Mouse (Mus musculus): ENCODE measurements at regions not wholly inside any gene's neighbourhood (a gene's known extent, or its start where the extent isn't known, plus 50 kb on each side); places are given as distances from the start of the nearest gene placed in this dataset.
"Not testable (repeated sequence)": the region's sequence is repeated elsewhere in the genome, so short reads cannot be mapped to it uniquely, and the experiment has no call there.

GRCm38 (mm10) chr4:92977761-92978160 is 357.6 kb downstream of the Tusc1 start:
- Histone ChIP-seq H3K4me3 (ENCODE audit: low read depth, low read length) (no peak overlapping the region), H3K9ac (replicated peaks; ENCODE audit: low read length, poor library complexity, severe bottlenecking) (no peak overlapping the region), H3K36me3 (ENCODE audit: insufficient read depth, low read length) (no peaks in the 10 kb centered on the region), H3K27ac (ENCODE audit: low read depth, low read length) (no peak overlapping the region), H3K27me3 (ENCODE audit: insufficient read depth, low read length) (no peaks in the 10 kb centered on the region), H3K4me2 (ENCODE audit: low read depth, low read length, poor library complexity, severe bottlenecking) (no peak overlapping the region), H3K4me1 (ENCODE audit: insufficient read depth, low read length) (no peaks in the 10 kb centered on the region), H3K9me3 (ENCODE audit: low read length) (no peaks in the 10 kb centered on the region)
- ATAC-seq (ENCODE audit: low FRiP score): no peak
- peak; percentile 72 for DNase-seq (ENCODE audit: low spot score)
- peak; percentile 24; the same call in 1 of the 2 replicates for TF ChIP-seq CTCF (IDR thresholded peaks at IDR 0.05)
- WGBS: 58% methylated on average over 5 of the region's 5 CpGs

- H3K4me3 ChIP-seq (ENCODE audit: low read depth, low read length): no peak overlapping the region
- 81% methylated on average over 3 of the region's 3 CpGs for WGBS
Observed at GRCm38 (mm10) chr4:92942068-92942707, 393.1 kb downstream of the Tusc1 start.

DNA sequence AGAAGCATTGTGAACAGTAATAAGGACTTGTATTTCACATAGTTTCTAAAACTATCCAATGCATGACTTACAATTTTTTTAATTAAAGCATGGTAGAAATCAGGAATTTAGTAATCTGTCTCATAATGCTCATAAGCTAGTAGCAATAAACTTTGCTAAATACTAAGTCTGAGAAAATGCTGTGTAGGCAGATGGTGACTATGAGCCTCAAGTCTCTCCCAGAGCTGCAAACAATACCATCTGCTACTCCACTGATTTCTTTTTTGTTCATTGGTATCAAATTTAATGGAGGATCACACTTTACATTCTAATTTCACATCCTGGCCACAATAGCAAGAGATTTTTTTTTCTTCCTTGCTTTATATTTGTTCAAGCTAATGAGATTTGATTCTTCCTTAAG is 404.0 kb downstream of the Tusc1 start:
- no peak for TF ChIP-seq CTCF (IDR thresholded peaks at IDR 0.05)
- H3K27me3 ChIP-seq (ENCODE audit: insufficient read depth, low read length): no peaks in the 10 kb centered on the region
- H3K36me3 ChIP-seq (ENCODE audit: insufficient read depth, low read length): no peaks in the 10 kb centered on the region
- H3K4me1 ChIP-seq (ENCODE audit: insufficient read depth, low read length): no peaks in the 10 kb centered on the region
- H3K9ac ChIP-seq (replicated peaks; ENCODE audit: low read length, poor library complexity, severe bottlenecking): no peak overlapping the region
- H3K27ac ChIP-seq (ENCODE audit: low read depth, low read length): no peak overlapping the region
- H3K4me3 ChIP-seq (ENCODE audit: low read depth, low read length): no peak overlapping the region
- ATAC-seq (ENCODE audit: low FRiP score) (no peak), DNase-seq (ENCODE audit: low spot score) (no peak)
- no peak overlapping the region for H3K4me2 ChIP-seq (ENCODE audit: low read depth, low read length, poor library complexity, severe bottlenecking)
- H3K9me3 ChIP-seq (ENCODE audit: low read length): no peaks in the 10 kb centered on the region

More at GRCm38 (mm10) chr4:92942068-92942707, 393.1 kb downstream of the Tusc1 start:
- H3K4me1 ChIP-seq (ENCODE audit: insufficient read depth, low read length): no peaks in the 10 kb centered on the region
- H3K9ac ChIP-seq (replicated peaks; ENCODE audit: low read length, poor library complexity, severe bottlenecking): no peak overlapping the region
- ATAC-seq (ENCODE audit: low FRiP score) (no peak), DNase-seq (ENCODE audit: low spot score) (no peak)
- H3K9me3 ChIP-seq (ENCODE audit: low read length): no peaks in the 10 kb centered on the region
- no peaks in the 10 kb centered on the region for H3K27me3 ChIP-seq (ENCODE audit: insufficient read depth, low read length)
- no peak overlapping the region for H3K4me2 ChIP-seq (ENCODE audit: low read depth, low read length, poor library complexity, severe bottlenecking)
- TF ChIP-seq CTCF (IDR thresholded peaks at IDR 0.05): no peak
- no peaks in the 10 kb centered on the region for H3K36me3 ChIP-seq (ENCODE audit: insufficient read depth, low read length)
- no peak overlapping the region for H3K27ac ChIP-seq (ENCODE audit: low read depth, low read length)

GRCm38 (mm10) chr4:92921386-92922040 is 413.8 kb downstream of the Tusc1 start:
- H3K9me3 ChIP-seq (ENCODE audit: low read length): no peaks in the 10 kb centered on the region
- H3K4me3 ChIP-seq (ENCODE audit: low read depth, low read length): no peak overlapping the region
- H3K27me3 ChIP-seq (ENCODE audit: insufficient read depth, low read length): no peaks in the 10 kb centered on the region
- ATAC-seq (ENCODE audit: low FRiP score): no peak
- H3K4me2 ChIP-seq (ENCODE audit: low read depth, low read length, poor library complexity, severe bottlenecking): no peak overlapping the region
- H3K9ac ChIP-seq (replicated peaks; ENCODE audit: low read length, poor library complexity, severe bottlenecking): no peak overlapping the region
- H3K36me3 ChIP-seq (ENCODE audit: insufficient read depth, low read length): no peaks in the 10 kb centered on the region
- DNase-seq (ENCODE audit: low spot score): no peak
- WGBS: 94% methylated on average over 9 of the region's 9 CpGs
- no peak overlapping the region for H3K27ac ChIP-seq (ENCODE audit: low read depth, low read length)
- TF ChIP-seq CTCF (IDR thresholded peaks at IDR 0.05): no peak
- no peaks in the 10 kb centered on the region for H3K4me1 ChIP-seq (ENCODE audit: insufficient read depth, low read length)

DNA sequence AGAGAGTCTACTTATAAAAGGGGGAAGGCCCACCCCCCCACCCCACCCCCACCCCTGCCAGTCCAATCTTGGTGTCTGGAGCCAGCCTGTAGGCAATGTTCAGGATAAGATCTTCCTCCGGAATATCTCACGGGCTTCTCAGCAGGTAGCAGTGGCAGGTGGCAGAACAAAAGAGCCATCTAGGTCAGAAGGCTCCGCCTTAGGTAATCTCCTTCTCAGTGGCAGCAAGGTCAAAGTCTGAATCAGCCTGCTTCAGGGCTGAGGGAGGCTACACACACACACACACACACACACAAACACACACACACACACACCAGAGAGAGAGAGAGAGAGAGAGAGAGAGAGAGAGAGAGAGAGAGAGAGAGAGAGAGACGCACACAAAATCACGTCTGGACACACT is 431.8 kb downstream of the Tusc1 start:
- not testable (repeated sequence) for DNase-seq (ENCODE audit: low spot score); ATAC-seq (ENCODE audit: low FRiP score); H3K27me3 ChIP-seq (ENCODE audit: insufficient read depth, low read length); H3K4me2 ChIP-seq (ENCODE audit: low read depth, low read length, poor library complexity, severe bottlenecking); H3K27ac ChIP-seq (ENCODE audit: low read depth, low read length); H3K9me3 ChIP-seq (ENCODE audit: low read length); H3K4me1 ChIP-seq (ENCODE audit: insufficient read depth, low read length); H3K9ac ChIP-seq (replicated peaks; ENCODE audit: low read length, poor library complexity, severe bottlenecking); H3K4me3 ChIP-seq (ENCODE audit: low read depth, low read length); H3K36me3 ChIP-seq (ENCODE audit: insufficient read depth, low read length)
- 46% methylated on average over 5 of the region's 5 CpGs for WGBS
